Mouse (Mus musculus): Measurements from ENCODE around the gene Sephs2.
A peak's percentile ranks its signal among the peaks of the same experiment; 100 is the strongest.
"Not testable (repeated sequence)": the region's sequence is repeated elsewhere in the genome, so short reads cannot be mapped to it uniquely, and the experiment has no call there.

Gene Sephs2

GRCm38 (mm10) chr7:127272566-127272965 is 1.3 kb downstream of the Sephs2 start:
- ATAC-seq (ENCODE audit: insufficient number of reproducible peaks, low FRiP score, low TSS enrichment) = no peak

DNA sequence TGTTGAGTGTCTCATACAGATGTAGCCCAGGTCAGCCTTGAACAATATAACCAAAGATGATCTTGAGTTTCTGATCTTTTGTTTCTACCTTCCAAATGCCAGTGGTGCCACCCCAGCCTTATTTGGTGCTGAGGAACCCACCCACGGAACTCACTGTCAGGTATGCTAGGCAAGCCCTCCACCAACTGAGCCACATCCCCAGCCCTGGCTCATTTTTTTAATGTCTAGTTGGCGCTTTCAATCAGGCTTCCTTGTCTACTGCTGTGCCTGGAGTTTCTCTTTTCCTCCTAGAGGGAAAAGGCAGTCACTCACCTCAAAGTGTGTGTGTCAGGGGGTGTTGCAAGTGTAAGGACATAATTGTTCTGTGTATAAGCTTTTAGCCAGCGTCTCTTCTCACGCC is 2.8 kb downstream of the Sephs2 start:
- no peak for ATAC-seq (ENCODE audit: insufficient number of reproducible peaks, low FRiP score, low TSS enrichment)

GRCm38 (mm10) chr7:127270666-127271065 is 3.2 kb downstream of the Sephs2 start:
- ATAC-seq (ENCODE audit: insufficient number of reproducible peaks, low FRiP score, low TSS enrichment) = no peak

GRCm38 (mm10) chr7:127270256-127270655 is 3.6 kb downstream of the Sephs2 start:
- no peak for ATAC-seq (ENCODE audit: insufficient number of reproducible peaks, low FRiP score, low TSS enrichment)

- no peak for ATAC-seq (ENCODE audit: insufficient number of reproducible peaks, low FRiP score, low TSS enrichment)
These were observed 10.3 kb downstream of the Sephs2 start for GRCm38 (mm10) chr7:127263526-127263925.

GRCm38 (mm10) chr7:127262218-127262961 is 11.5 kb downstream of the Sephs2 start:
- ATAC-seq (ENCODE audit: insufficient number of reproducible peaks, low FRiP score, low TSS enrichment) = no peak

- ATAC-seq (ENCODE audit: insufficient number of reproducible peaks, low FRiP score, low TSS enrichment) = peak; percentile 98
These were observed 13.3 kb downstream of the Sephs2 start, which contains the start of gene Dctpp1 for GRCm38 (mm10) chr7:127260309-127261111. TSS of gene Dctpp1 (minus strand) at chr7:127260709.

- ATAC-seq (ENCODE audit: insufficient number of reproducible peaks, low FRiP score, low TSS enrichment) = no peak
These were observed 14.5 kb downstream of the Sephs2 start for GRCm38 (mm10) chr7:127259186-127259905.

DNA sequence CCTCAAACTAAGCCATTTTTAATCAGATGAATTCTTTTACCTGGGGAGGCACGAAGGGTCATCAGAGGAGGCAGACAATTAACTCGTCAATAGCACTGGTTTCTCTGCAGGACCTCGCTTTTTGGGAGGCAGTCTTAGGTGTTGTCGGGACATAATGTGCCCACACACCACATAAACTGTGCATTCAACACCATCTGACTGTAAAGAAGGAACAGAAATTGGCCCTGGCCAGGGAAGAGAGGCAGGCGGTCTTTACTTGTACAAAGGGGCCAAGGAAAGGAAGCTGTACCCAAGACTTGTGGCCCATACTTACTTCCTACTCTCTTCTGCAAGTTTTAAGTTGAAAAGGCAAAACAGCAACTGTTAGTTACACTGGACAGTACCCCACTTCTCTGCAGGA is 17.3 kb downstream of the Sephs2 start:
- ATAC-seq (ENCODE audit: insufficient number of reproducible peaks, low FRiP score, low TSS enrichment) = no peak

- ATAC-seq (ENCODE audit: insufficient number of reproducible peaks, low FRiP score, low TSS enrichment) = no peak
These were observed 17.9 kb downstream of the Sephs2 start for GRCm38 (mm10) chr7:127255965-127256364.

DNA sequence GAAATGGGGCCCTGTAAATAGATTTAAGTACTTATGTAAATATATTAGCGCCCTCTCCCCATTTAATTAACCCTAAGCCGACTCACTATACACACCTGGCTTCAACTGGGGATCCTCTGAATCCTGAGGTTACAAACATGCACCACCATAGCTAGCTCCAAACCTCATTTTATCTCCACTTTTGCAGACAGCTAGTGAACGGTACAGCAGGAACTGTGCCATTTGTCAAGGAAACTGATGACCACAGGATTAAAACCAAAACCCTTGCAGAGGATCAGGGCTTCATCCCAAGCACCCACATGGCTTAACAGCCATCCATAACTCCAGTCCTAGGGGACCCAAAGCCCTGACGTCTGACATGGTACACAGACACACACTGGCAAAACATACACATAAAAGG is 18.8 kb downstream of the Sephs2 start:
- ATAC-seq (ENCODE audit: insufficient number of reproducible peaks, low FRiP score, low TSS enrichment) = no peak

DNA sequence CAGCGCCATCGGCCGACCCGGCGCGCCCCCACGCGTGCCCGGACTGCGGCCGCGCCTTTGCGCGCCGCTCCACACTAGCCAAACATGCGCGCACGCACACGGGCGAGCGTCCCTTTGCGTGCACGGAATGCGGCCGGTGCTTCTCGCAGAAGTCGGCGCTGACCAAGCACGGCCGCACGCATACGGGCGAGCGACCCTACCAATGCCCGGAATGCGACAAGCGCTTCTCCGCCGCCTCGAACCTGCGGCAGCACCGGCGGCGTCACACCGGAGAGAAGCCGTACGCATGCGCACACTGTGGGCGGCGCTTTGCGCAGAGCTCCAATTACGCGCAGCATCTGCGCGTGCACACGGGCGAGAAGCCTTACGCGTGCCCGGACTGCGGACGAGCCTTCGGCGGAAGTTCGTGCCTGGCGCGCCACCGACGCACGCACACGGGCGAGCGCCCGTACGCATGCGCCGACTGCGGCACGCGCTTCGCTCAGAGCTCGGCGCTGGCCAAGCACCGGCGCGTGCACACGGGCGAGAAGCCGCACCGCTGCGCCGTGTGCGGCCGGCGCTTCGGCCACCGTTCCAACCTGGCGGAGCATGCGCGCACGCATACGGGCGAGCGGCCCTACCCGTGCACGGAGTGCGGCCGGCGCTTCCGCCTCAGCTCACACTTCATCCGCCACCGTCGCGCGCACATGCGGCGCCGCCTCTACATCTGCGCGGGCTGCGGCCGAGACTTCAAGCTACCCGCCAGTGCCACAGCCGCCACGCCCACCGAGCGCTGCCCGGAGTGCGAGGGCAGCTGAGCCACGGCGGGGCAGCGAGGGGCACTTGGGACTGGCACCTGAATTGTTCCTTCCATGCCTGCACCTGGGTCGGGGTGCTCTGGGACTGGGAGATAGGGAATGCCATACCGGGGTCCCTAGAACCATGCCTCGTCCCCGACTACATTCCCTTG is 19.8 kb downstream of the Sephs2 start:
- ATAC-seq (ENCODE audit: insufficient number of reproducible peaks, low FRiP score, low TSS enrichment) = peak; percentile 83

- no peak for ATAC-seq (ENCODE audit: insufficient number of reproducible peaks, low FRiP score, low TSS enrichment)
These were observed 20.5 kb downstream of the Sephs2 start for GRCm38 (mm10) chr7:127253341-127253740.

DNA sequence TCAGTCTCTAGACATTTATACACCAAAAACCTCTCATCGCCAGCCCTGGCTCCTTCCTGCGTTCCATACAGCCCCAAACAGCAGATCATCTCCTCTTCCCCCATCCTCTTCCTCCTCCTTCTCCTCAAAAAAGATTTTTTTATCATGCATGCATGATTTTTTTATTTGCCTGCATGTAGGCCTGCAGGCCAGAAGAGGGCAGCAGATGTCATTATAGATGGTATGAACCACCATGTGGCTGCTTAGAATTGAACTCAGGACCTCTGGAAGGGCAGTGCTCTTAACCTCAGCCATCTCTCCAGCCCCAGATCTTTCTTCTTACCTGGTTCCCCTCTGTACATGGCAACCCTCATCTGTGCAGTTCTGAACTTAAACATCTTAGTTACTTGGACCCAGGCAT is 21.4 kb downstream of the Sephs2 start:
- no peak for ATAC-seq (ENCODE audit: insufficient number of reproducible peaks, low FRiP score, low TSS enrichment)

DNA sequence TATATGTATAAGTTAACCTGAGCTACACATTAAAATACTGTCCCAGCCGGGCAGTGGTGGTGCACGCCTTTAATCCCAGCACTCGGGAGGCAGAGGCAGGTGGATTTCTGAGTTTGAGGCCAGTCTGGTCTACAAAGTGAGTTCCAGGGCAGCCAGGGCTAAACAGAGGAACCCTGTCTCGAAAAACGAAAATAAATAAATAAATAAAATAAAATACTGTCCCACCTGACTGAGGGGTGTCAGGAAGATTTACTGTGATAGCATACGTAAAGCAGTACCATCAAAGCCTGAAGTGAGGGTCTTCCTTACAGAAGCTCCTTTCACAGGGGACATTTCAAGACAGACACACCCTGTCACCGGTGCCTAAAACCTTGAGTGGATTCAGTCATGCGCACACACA is 23.3 kb downstream of the Sephs2 start:
- ATAC-seq (ENCODE audit: insufficient number of reproducible peaks, low FRiP score, low TSS enrichment) = not testable (repeated sequence)

DNA sequence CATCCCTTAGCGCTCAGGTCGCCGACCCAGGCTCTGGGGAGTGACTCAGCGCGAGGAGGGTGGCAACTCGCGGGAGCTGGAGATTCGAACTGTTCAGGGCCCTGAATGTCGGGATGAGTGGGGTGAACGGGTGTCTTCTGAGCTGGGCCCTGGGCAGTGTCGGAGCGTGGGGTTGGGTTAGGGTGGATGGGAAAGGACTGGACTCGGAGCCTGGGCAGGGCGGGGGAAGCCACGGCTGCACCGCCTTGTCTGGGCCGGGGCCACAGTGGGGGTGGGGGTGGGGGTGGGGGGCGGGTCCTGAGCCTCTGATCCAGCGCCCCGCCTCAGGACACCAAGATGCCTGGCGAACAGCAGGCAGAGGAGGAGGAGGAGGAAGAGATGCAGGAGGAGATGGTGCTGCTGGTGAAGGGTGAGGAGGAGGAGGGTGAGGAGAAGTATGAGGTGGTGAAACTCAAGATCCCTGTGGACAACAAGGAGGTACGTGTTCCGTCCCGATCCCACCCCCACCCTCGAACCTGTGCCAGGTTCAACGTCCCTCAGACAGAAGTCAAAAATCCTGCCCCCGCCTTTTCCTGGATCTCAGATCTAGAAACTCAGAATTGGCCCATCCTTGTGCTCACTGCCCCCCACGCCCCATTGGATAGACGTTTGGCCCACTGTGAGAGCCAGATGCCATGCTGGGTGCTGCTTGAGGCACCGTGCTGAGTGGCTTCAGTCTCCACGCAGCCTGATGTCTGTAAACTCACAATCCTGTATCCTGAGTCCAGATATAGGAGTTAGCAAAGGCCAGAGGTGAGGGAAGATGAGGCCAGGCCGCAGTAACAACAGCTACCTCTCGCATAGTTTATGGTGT is 29.0 kb downstream of the Sephs2 start:
- ATAC-seq (ENCODE audit: insufficient number of reproducible peaks, low FRiP score, low TSS enrichment) = peak; percentile 58; the same call in 1 of the 2 replicates

DNA sequence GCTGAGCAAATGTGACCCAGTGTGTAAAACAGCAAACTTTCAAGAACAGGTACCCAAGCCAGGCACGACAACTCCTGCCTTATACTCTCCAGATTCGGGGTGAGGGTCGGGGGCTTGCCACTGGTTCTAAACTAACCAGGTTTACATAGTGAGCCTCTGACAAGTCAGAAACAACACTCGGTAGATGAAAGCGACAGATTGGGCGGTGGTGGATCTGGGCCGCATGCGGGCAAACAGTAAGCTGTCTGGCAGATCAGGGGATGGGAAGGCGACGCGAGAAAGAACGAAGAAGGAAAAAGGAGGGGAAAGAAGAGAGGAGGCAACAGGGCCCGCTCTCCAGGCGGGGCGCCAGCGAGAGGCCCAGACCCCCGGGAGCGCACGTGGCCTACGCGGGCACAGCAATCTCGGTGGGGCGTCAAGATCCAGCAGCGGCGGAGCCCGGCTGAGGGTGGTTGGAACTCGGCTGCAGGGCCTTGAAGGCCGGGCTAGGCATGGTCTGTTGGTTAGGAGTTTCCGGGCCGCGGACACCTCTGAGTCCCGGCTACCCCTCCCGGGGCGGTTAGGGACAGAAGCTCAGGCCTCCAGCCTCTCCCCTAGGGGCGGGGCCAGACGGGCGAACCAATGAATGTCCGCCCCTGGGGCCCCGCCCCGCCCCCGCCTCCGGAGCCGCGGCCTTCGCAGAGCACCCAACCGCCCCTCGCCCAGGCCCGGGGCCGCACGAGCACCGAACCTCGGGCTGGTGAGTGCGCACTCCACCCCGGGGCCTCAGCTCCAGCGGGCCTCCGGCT is 29.8 kb downstream of the Sephs2 start, which contains the start of gene Zfp771:
Gene Zfp771, plus strand, starts transcription at position 405 of the 788 bp plus-strand sequence.
- ATAC-seq (ENCODE audit: insufficient number of reproducible peaks, low FRiP score, low TSS enrichment) = peak; percentile 87

DNA sequence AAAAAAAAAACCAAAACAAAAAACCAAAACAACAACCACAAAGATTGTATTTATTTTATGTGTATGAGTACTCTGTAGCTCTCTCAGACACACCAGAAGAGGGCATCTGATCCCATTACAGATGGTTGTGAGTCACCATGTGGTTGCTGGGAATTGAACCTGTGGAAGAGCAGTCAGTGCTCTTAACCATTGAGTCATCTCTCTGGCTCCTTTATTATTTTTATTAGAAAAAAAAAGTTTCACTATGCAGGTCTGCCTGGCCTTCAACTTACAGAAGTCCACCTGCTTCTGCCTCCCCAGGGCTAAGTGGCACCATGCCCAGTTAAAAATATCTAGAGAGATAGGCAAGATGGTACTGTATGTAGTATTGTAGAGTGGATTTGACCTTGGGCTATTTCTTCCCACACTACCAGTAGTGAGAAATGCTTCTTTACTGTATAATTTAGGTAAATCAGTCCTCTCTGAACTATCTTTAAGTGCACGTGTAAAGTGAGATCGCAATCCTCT is 30.4 kb downstream of the Sephs2 start:
- no peak for ATAC-seq (ENCODE audit: insufficient number of reproducible peaks, low FRiP score, low TSS enrichment)
